Mouse (Mus musculus): ENCODE results near the gene Cypt4. TPM values are rescaled to one million over a fixed set of nuclear protein-coding genes. Genes with fewer than 3 reads are reported as not detected.

Cypt4 gene
- not detected in 2 replicates for polyA plus RNA-seq (2012; rRNA removed)

GRCm38 (mm10) chr9:24624896-24625295 is at the start of gene Cypt4:
TSS of gene Cypt4 (plus strand) at chr9:24625196.

Other genes with a start within 250 kb of the Cypt4 start
- 3.3 and 3.6 TPM in 2 replicates for gene Dpy19l1, start 122.1 kb upstream of the Cypt4 start, polyA plus RNA-seq (2012; rRNA removed)
- gene Dpy19l2, start 71.1 kb downstream of the Cypt4 start, polyA plus RNA-seq (2012; rRNA removed) = not detected in 2 replicates
- not detected in 2 replicates for gene Tbx20, start 149.1 kb downstream of the Cypt4 start, polyA plus RNA-seq (2012; rRNA removed)

Measured in colon, adult 2 months (tissue).